Mouse (Mus musculus) ES-Bruce4 (cell line): ENCODE measurements around the gene Rims3. TPM values are rescaled to one million over a fixed set of nuclear protein-coding genes. Genes with fewer than 3 reads are reported as not detected.

Experiments used
- H3K27ac ChIP-seq: 2 replicates; pipeline ENCODE4 v1.5.1; 2012; ENCODE audit warnings: low read length, inconsistent platforms; ENCODE audit not compliant: insufficient read depth
- H3K27me3 ChIP-seq: 2 replicates; pipeline ENCODE4 v1.6.1; 2012; ENCODE audit warnings: mild to moderate bottlenecking, low read length, inconsistent platforms; ENCODE audit not compliant: control insufficient read depth, poor library complexity, insufficient read depth, severe bottlenecking
- H3K36me3 ChIP-seq: 2 replicates; pipeline ENCODE4 v1.6.1; 2012; ENCODE audit warnings: inconsistent platforms, mild to moderate bottlenecking, low read length, moderate library complexity; ENCODE audit not compliant: control insufficient read depth, poor library complexity, insufficient read depth, severe bottlenecking
- H3K4me1 ChIP-seq: one replicate; pipeline ENCODE4 v1.8.1; 2011; ENCODE audit warnings: low read length; ENCODE audit not compliant: control insufficient read depth, insufficient read depth
- H3K4me3 ChIP-seq: 2 replicates; pipeline ENCODE4 v1.5.1; 2011; ENCODE audit warnings: low read depth, mild to moderate bottlenecking, low read length
- H3K9ac ChIP-seq: 2 replicates; pipeline ENCODE4 v1.6.1; 2012; ENCODE audit warnings: low read depth, mild to moderate bottlenecking, inconsistent platforms; ENCODE audit not compliant: poor library complexity, severe bottlenecking
- H3K9me3 ChIP-seq: replicated peaks from 2 replicates; pipeline ENCODE4 v1.6.1; 2012; ENCODE audit warnings: mild to moderate bottlenecking, low read length, inconsistent platforms; ENCODE audit not compliant: control insufficient read depth, poor library complexity, insufficient read depth, severe bottlenecking
- CTCF ChIP-seq: IDR thresholded peaks from one replicate; pipeline ENCODE4 v1.8.1; 2011; ENCODE audit warnings: low read depth, low read length
- EP300 ChIP-seq: IDR thresholded peaks from 2 replicates; pipeline ENCODE4 v1.6.1; 2011; ENCODE audit warnings: low read depth, low read length; ENCODE audit not compliant: insufficient read depth
- POLR2A ChIP-seq: IDR thresholded peaks from one replicate; pipeline ENCODE4 v1.8.1; 2011; ENCODE audit warnings: low read length; ENCODE audit not compliant: insufficient read depth
- polyA plus RNA-seq: library from polyadenylated mRNA; stranded (reverse); fragments of >200 nt; gene quantifications from 2 replicates; pipeline ENCODE4 v1.2.4, GENCODE M21; 2011; ENCODE audit warnings: low read depth; ENCODE audit not compliant: missing spikeins, insufficient read depth, insufficient read length

Gene Rims3
- polyA plus RNA-seq, 1 experiment, result 7.3 TPM

DNA sequence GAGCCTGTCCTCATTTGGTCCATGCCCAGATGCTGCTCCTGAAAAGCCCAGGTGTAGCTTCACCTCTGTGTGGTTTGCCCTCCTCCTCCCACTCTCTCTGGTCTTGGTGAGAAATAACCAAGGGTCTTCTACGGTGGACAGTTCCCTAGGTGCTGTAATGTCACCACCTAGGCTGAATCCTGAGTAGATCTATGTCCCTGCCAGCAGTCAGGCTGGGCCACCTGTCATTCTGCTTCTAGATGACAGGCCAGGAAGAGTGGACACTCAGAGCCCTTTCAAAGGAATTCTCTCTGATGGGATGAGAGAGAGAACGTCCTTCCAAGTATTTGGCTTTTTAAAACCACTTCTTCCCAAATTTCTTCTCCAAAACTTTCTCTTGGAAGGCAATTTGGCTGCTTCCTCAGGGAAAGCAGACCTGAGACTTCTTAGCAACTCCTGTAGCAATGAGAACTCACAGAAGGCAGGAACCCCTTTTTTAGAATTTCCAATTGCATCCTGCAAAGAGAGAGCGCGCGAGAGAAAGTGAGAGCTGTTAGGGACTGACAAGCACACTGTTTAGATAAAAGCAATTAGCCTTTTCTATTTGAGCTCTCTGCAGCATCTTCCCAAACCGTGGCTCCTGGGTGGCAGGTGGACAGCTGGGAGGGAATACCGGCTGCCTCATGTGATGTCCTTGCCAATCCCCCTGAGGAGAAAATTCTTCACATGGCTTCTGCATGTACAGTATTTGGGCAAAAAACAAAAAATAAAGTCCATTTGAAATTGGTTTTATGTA lies 41.4 kb downstream of the Rims3 start:
- no peak for TF ChIP-seq EP300
- no peak for TF ChIP-seq CTCF
- TF ChIP-seq POLR2A, result no peak
- Histone ChIP-seq H3K4me1 (no peaks in the 10 kb centered on the region), H3K27ac (no peak overlapping the region), H3K4me3 (no peak overlapping the region), H3K27me3 (no peaks in the 10 kb centered on the region), H3K9ac (no peak overlapping the region), H3K36me3 (no peaks in the 10 kb centered on the region), H3K9me3 (no peaks in the 10 kb centered on the region)

DNA sequence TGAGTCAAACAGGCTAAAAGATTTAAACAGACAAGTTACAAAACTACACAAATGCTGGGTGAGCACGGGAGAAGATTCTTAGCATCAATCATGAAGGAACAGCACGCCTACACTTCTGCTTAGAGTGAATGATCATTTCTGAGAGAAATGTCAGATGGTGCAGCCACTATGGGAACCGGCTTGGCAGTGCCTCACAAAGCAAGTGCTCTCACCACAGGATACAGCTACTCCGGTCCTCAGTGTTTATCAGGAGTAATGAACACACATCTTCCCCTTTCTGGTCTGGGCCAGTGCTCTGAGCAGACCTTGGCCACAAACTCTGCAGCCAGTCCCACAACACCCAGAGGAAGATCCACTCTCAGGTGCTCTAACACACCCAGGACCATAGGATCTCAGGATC lies 49.9 kb downstream of the Rims3 start:
- no peaks in the 10 kb centered on the region for H3K4me1 ChIP-seq
- no peak overlapping the region for H3K27ac ChIP-seq
- no peaks in the 10 kb centered on the region for H3K9me3 ChIP-seq
- TF ChIP-seq CTCF, result no peak
- TF ChIP-seq EP300, result no peak
- TF ChIP-seq POLR2A, result no peak
- H3K27me3 ChIP-seq, result no peaks in the 10 kb centered on the region
- H3K36me3 ChIP-seq, result no peaks in the 10 kb centered on the region
- no peak overlapping the region for H3K9ac ChIP-seq
- H3K4me3 ChIP-seq, result no peak overlapping the region

DNA sequence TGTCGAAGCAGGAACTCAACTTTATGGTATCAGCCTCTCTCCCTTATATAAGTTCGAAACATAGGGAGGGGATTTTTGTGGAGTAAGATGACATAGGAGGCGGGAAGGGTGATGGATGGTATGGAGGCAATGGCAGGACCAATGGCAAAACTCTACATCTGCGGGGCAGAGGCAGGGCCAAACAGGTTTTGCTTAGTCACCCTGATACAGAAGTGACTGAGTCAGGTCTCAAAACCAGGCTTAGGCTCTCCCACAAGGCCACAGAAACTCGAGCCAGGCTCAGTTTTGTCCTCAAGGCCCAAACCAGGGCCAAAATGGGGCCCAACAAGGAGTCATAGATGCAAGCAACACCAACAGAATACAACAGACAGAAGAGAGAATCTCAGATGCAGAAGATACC lies 51.0 kb downstream of the Rims3 start:
- no peaks in the 10 kb centered on the region for H3K27me3 ChIP-seq
- H3K36me3 ChIP-seq, result no peaks in the 10 kb centered on the region
- H3K4me1 ChIP-seq, result no peaks in the 10 kb centered on the region
- H3K9ac ChIP-seq, result no peak overlapping the region
- H3K4me3 ChIP-seq, result no peak overlapping the region
- TF ChIP-seq EP300, result no peak
- TF ChIP-seq POLR2A, result no peak
- TF ChIP-seq CTCF, result no peak
- no peaks in the 10 kb centered on the region for H3K9me3 ChIP-seq
- H3K27ac ChIP-seq, result no peak overlapping the region

DNA sequence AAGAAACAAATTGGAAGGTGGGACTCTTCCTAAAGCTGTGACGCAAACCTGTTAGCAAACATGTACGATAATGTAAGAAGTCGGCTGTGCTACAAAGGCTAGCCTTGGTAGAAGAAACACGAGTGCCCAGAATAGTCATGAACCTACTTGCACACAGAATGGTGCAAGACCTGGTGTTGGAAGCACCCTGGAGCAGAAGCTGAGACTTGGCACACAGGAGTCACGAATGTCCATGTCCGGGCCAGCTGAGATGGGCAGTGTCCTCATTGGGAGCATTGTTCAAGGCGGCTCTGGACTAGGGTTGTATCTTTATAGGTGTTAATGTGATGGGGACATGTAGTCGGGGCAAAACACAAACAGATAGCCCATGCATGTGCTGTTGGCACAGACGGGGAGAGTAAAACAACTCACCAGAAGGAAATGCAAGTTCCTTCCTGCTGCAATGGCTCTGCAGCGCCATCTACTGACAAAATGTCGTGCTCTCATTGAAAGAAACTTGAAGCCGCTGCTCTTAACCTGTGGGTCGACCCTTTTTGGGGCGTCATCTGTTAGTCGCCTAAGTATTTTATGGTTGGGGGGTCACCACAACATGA lies 55.0 kb downstream of the Rims3 start:
- Histone ChIP-seq H3K9me3 (no peaks in the 10 kb centered on the region), H3K9ac (no peak overlapping the region), H3K27ac (no peak overlapping the region), H3K27me3 (no peaks in the 10 kb centered on the region), H3K4me1 (no peaks in the 10 kb centered on the region), H3K36me3 (no peaks in the 10 kb centered on the region), H3K4me3 (no peak overlapping the region)
- TF ChIP-seq EP300, result no peak
- peak; percentile 74 for TF ChIP-seq CTCF
- TF ChIP-seq POLR2A, result no peak

DNA sequence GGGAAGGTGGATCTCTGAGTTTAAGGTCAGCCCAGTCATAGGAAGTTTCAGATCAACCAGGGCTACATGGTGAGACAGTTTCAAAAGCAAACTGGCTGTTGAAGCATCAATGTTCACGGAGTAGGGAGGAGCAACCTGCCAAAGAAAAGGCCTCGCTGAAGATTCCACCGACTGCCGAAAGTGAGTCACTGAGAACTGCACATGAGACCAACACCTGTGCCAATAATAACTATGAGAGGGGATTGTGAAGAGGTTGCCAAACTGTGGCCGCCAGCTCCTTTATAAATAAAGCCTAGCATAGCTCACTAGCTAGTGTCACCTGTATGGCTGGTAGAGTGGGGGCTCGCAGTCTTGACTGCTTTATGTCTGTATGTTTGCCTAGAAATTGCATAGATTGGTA lies 56.5 kb downstream of the Rims3 start:
- Histone ChIP-seq H3K36me3 (no peaks in the 10 kb centered on the region), H3K27ac (no peak overlapping the region)
- no peak for TF ChIP-seq POLR2A
- no peak for TF ChIP-seq CTCF
- no peak for TF ChIP-seq EP300

DNA sequence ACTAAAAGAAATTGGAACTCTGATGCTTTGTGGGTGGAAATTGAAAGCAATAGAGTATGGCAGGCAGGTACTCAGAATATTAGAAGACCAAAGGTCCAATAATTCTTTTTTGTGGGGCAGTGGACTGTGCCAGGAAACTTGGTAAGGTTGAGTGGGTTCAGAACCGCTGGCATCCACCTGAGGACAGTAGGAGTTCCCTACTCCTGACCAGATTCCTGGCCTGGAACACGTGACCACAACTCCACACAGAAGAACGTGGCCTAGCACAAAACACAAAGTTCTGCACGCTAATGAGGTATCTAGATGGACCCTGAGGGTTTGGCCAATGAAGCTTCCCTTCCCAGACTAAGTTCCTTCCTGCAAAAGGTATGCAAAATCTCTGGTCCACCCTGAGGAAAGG lies 58.2 kb downstream of the Rims3 start:
- no peaks in the 10 kb centered on the region for H3K9me3 ChIP-seq
- TF ChIP-seq POLR2A (no peak), EP300 (no peak), CTCF (no peak)

More for the DNA sequence above, 56.5 kb downstream of the Rims3 start:
- no peak overlapping the region for H3K9ac ChIP-seq
- no peaks in the 10 kb centered on the region for H3K9me3 ChIP-seq
- H3K4me1 ChIP-seq, result no peaks in the 10 kb centered on the region
- H3K4me3 ChIP-seq, result no peak overlapping the region
- H3K27me3 ChIP-seq, result no peaks in the 10 kb centered on the region

More for the DNA sequence above, 58.2 kb downstream of the Rims3 start:
- no peaks in the 10 kb centered on the region for H3K36me3 ChIP-seq
- H3K27me3 ChIP-seq, result no peaks in the 10 kb centered on the region
- H3K9ac ChIP-seq, result no peak overlapping the region
- H3K4me1 ChIP-seq, result no peaks in the 10 kb centered on the region
- no peak overlapping the region for H3K4me3 ChIP-seq
- no peak overlapping the region for H3K27ac ChIP-seq
